Mouse (Mus musculus): ENCODE results near the gene Prkn.

GRCm38 (mm10) chr17:10806692-10807091 lies 33.5 kb upstream of the Prkn start:
- TF ChIP-seq CTCF (IDR thresholded peaks at IDR 0.05; ENCODE audit: extremely low read depth, insufficient read length, insufficient replicate concordance, low read depth, low read length) = no peak
- TF ChIP-seq POLR2A (IDR thresholded peaks at IDR 0.05; ENCODE audit: low read depth, low read length) = no peak

All from small intestine, adult 2 months (tissue).